Mouse (Mus musculus) neutrophil, adult 83 days (primary cell): ENCODE results near the gene Pxt1. TPM values are rescaled to one million over a fixed set of nuclear protein-coding genes. Genes with fewer than 3 reads are reported as not detected.

ENCODE experiments used
- total RNA-seq, 2 experiments: library from RNA; stranded (reverse); gene quantifications; one replicate each; pipeline ENCODE4 v1.2.4; 2023

Gene Pxt1
- total RNA-seq: 1 to 10 TPM; 1.9 to 3.4 TPM

GRCm38 (mm10) chr17:28943740-28944139 is at the start of gene Pxt1:
Pxt1 (minus strand) TSS chr17:28943840.

GRCm38 (mm10) chr17:28951831-28952799 is 8.5 kb upstream of the Pxt1 start, which contains the start of gene Kctd20:
Kctd20 (plus strand) TSS chr17:28951950.

GRCm38 (mm10) chr17:28915060-28915628 is 28.5 kb downstream of the Pxt1 start, which contains the start of gene 4930539E08Rik:
4930539E08Rik (minus strand) TSS chr17:28915324.

Other genes with a start within 250 kb of the Pxt1 start
- gene AC170998.1, start 217.8 kb downstream of the Pxt1 start, total RNA-seq: 10 to 100 TPM; 15.1 to 15.5 TPM
- 100 to 1,000 TPM; 149 to 167 TPM for gene Mapk13, start 174.5 kb downstream of the Pxt1 start, total RNA-seq
- 10 to 100 TPM; 52.6 to 62.7 TPM for gene Brpf3, start 142.8 kb downstream of the Pxt1 start, total RNA-seq
- gene Pnpla1, start 85.4 kb downstream of the Pxt1 start, total RNA-seq: 1 to 10 TPM; 2.5 to 3.9 TPM
- under 1 TPM; 0.35 to 0.38 TPM for gene 4930539E08Rik, start 28.5 kb downstream of the Pxt1 start, total RNA-seq
- gene Kctd20, start 8.1 kb upstream of the Pxt1 start, total RNA-seq: 100 to 1,000 TPM; 171 to 175 TPM
- gene Stk38, start 64.2 kb upstream of the Pxt1 start, total RNA-seq: 100 to 1,000 TPM; 267 to 298 TPM
- gene Srsf3, start 88.8 kb upstream of the Pxt1 start, total RNA-seq: 100 to 1,000 TPM; 252 to 277 TPM
- 10 to 100 TPM; 30.5 to 41.6 TPM for gene Cdkn1a, start 147.1 kb upstream of the Pxt1 start, total RNA-seq
- gene Rab44, start 170.3 kb upstream of the Pxt1 start, total RNA-seq: 100 to 1,000 TPM; 223 to 233 TPM